ENCODE assay signal across 16 mouse cellular contexts in genomic region chr1:72309744-72310424, GRCm38 (mm10). TPM values are rescaled to one million over a fixed set of nuclear protein-coding genes. Genes with fewer than 3 reads are reported as not detected.
A peak's percentile ranks its signal among the peaks of the same experiment; 100 is the strongest.
DNase-seq lines count a peak whose midpoint lies in the region; ATAC-seq and TF ChIP-seq lines count a peak whose summit lies in the region.
"Had no signal": no experiment of that assay in that cellular context is flagged by ENCODE, and none has a peak within 500 bp of the region (broad histone marks: within the 10 kb centered on the region; RNA-seq: fewer than 3 reads in every experiment).

No protein-coding gene starts in this region.

- H3K9ac ChIP-seq in lung, embryonic 14.5 days: no peak overlapping the region
- H3K9ac ChIP-seq: stomach, embryonic 15.5 days had no signal

- no peaks in the 10 kb centered on the region for H3K9me3 ChIP-seq in lung, embryonic 14.5 days (ENCODE audit: low read depth, low read length)
- H3K9me3 ChIP-seq: G1E; stomach, embryonic 15.5 days had no signal

- H3K4me2 ChIP-seq in lung, embryonic 14.5 days: no peak overlapping the region
- H3K4me2 ChIP-seq: liver, embryonic 11.5 days; stomach, embryonic 15.5 days had no signal

- peak; percentile 65 for DNase-seq in lung, embryonic 14.5 days
- DNase-seq in lung, postnatal 4 days: no peak
- DNase-seq in NIH3T3 (ENCODE audit: low read depth): peak; percentile 60
- DNase-seq in forelimb bud, embryonic 11.5 days (ENCODE audit: low read depth, low spot score): peak; percentile 91
- peak; percentile 23 for DNase-seq in retina, embryonic 14.5 days (ENCODE audit: low spot score)
- no peak for DNase-seq in urinary bladder, postnatal 25 days (ENCODE audit: low spot score)
- no peak for DNase-seq in layer of hippocampus, postnatal 14 days (ENCODE audit: low spot score in 2 of 2)
- DNase-seq: cerebellum, adult 11-12 months; kidney, postnatal 14 days had no signal

- no peaks in the 10 kb centered on the region for H3K27me3 ChIP-seq in lung, embryonic 14.5 days (ENCODE audit: insufficient read depth, low read length)
- H3K27me3 ChIP-seq: stomach, embryonic 15.5 days had no signal

- H3K27ac ChIP-seq in lung, embryonic 14.5 days (ENCODE audit: low read depth): no peak overlapping the region
- H3K27ac ChIP-seq: left cerebral cortex, adult 2 months; stomach, embryonic 15.5 days had no signal

- peaks cover 16% of the 10 kb centered on the region; the same call in 1 of the 2 replicates for H3K36me3 ChIP-seq in lung, embryonic 14.5 days (ENCODE audit: insufficient read depth)
- H3K36me3 ChIP-seq: stomach, embryonic 15.5 days had no signal

- WGBS in lung, embryonic 14.5 days: 48% methylated on average over 6 of the region's 6 CpGs

- no peak for TF ChIP-seq CTCF in lung, embryonic 14.5 days (IDR thresholded peaks at IDR 0.05; ENCODE audit: low read depth)

- no peak for ATAC-seq in lung, embryonic 14.5 days (ENCODE audit: insufficient read depth)
- ATAC-seq: inflammation-experienced regulatory T-cells, adult 6 months; midbrain, embryonic 16.5 days had no signal

- H3K4me1 ChIP-seq in lung, embryonic 14.5 days (ENCODE audit: insufficient read depth): no peaks in the 10 kb centered on the region

- no peak overlapping the region for H3K4me3 ChIP-seq in lung, embryonic 14.5 days (ENCODE audit: low read depth, low read length)
- H3K4me3 ChIP-seq: left cerebral cortex, adult 2 months; stomach, embryonic 15.5 days had no signal

RNA-seq across cellular contexts. Expression of gene Xrcc5, which starts 2.7 kb away (rescaled TPM):
- polyA plus RNA-seq in lung, embryonic 14.5 days (2014; fragmentation: Nextera tagmentation; extraction: Ambion mirVana): 36.2 and 36.8 TPM in 2 replicates
- total RNA-seq in layer of hippocampus, postnatal 14 days (2021): 10 to 100 TPM; 12.3 to 13.1 TPM

RNA-seq across cellular contexts. Expression of gene Tmem169, which starts 25.7 kb away (rescaled TPM):
- 1.1 and 2.3 TPM in 2 replicates for polyA plus RNA-seq in lung, embryonic 14.5 days (2014; fragmentation: Nextera tagmentation; extraction: Ambion mirVana)
- 10 to 100 TPM; 25.5 to 26.1 TPM for total RNA-seq in layer of hippocampus, postnatal 14 days (2021)
- polyA plus RNA-seq: G1E; heart, postnatal 0 days; inflammation-experienced regulatory T-cells, adult 6 months had no signal

RNA-seq across cellular contexts. Expression of gene Pecr, which starts 25.8 kb away (rescaled TPM):
- 22.7 and 25.6 TPM in 2 replicates for polyA plus RNA-seq in lung, embryonic 14.5 days (2014; fragmentation: Nextera tagmentation; extraction: Ambion mirVana)
- total RNA-seq in layer of hippocampus, postnatal 14 days (2021): 1 to 10 TPM; 5.9 to 6.1 TPM

Comparison
In these comparisons a context has a peak if more than half of its experiments do, and no peak if none do; other contexts are left out.
1. DNase-seq: peak in lung, embryonic 14.5 days (single experiment), NIH3T3 (single experiment), forelimb bud, embryonic 11.5 days (single experiment) and retina, embryonic 14.5 days (single experiment); none in lung, postnatal 4 days (0 of 2), urinary bladder, postnatal 25 days (single experiment) and layer of hippocampus, postnatal 14 days (0 of 2).